Mouse (Mus musculus) heart, postnatal 14 days (tissue): ENCODE results near the gene Krtap1-5. TPM values are rescaled to one million over a fixed set of nuclear protein-coding genes. Genes with fewer than 3 reads are reported as not detected.

Experiments used
- DNase-seq, 2 experiments: peaks; one replicate each; pipeline ENCODE4 v3.0.0; 2021 to 2022
- intact Hi-C: fragments of 180-260 bp; cut with DNase I; formaldehyde crosslinking; loops from one replicate; pipeline ENCODE4 v1.15.1; 2025
- total RNA-seq, 2 experiments: library from RNA; stranded (reverse); gene quantifications; 2 replicates each; pipeline ENCODE4 v1.2.3; 2021

Krtap1-5 gene
- total RNA-seq, 2 experiments from 2014 or later, result not detected

DNA sequence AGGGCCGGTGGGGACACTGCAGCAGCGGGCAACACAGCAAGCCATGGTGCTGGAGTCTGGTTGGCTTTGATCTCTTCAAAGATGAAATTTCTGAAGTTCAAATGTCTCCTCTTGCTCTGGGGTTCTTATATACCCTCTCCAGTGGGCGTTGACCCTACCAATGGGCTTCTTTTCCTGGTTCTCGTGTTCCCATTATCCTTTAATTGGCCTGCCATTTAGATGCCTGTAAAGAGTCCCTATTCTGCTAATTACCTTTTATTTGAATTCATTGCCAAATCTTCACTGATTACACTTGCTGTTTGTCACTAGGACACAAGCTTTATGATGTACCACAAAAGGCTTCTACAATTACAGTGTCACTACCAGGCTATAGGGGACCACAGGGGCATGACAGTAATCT, 30.1 kb downstream of the Krtap1-5 start, which contains the start of gene Krtap3-3:
TSS of gene Krtap3-3 (minus strand) at position 101 of the 400 bp plus-strand sequence.
- no peak for DNase-seq
- intact Hi-C loops, result no loop called here

DNA sequence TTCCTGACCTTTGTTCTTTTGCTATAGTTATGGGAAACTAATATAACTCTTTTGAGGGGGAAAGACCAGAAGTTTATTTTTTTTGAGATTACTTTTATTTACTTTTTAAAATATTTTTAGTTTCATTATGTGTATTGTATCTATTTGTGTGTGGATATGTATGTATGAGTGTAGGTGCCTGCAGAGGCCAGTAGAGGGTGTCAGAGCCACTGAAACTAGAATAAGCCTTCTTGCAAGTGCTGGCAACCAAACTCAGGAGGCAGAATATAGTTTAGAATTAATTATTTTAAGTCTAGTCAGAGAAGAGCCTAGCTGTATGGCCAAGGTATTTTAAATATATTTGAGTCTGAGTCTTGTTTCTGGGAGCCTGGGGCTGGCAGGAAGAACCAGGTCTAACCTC, 32.9 kb downstream of the Krtap1-5 start:
- no peak for DNase-seq
- intact Hi-C loops, result no loop called here

DNA sequence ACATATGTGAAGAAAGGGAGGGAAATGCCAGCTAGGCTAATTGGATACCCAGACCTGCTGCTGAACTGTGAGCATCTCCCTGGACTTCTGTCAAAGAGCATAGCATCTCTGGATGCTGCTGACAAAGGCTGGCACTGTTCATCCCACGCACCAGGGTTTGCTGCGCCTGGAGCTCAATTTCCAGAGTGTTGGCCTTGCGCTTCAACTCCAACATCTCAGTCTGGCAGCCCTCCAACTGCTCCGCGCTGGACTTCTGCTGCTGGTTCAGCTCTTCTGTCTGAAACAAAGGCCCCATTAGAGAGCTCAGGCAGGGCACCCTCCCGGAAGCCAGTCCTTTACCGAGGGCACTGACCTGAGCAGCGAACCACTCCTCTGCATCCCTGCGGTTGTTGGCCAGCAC, 41.1 kb downstream of the Krtap1-5 start:
- peak; percentile 6 to 16 for DNase-seq
- intact Hi-C loops, result no loop called here

Other genes with a start within 250 kb of the Krtap1-5 start
- gene Krt26, start 243.1 kb downstream of the Krtap1-5 start, total RNA-seq, result not detected
- not detected for gene Krt27, start 229.9 kb downstream of the Krtap1-5 start, total RNA-seq
- not detected for gene Krt28, start 206.1 kb downstream of the Krtap1-5 start, total RNA-seq
- 1 to 10 TPM; 4.6 to 8.9 TPM for gene Krt10, start 191.7 kb downstream of the Krtap1-5 start, total RNA-seq
- gene Krt12, start 158.8 kb downstream of the Krtap1-5 start, total RNA-seq, result not detected
- gene Krt20, start 142.9 kb downstream of the Krtap1-5 start, total RNA-seq, result under 1 TPM; 0.14 to 0.22 TPM
- gene Krt23, start 87.9 kb downstream of the Krtap1-5 start, total RNA-seq, result not detected
- gene Krt39, start 59.7 kb downstream of the Krtap1-5 start, total RNA-seq, result not detected
- gene Krt40, start 37.9 kb downstream of the Krtap1-5 start, total RNA-seq, result not detected
- not detected for gene Krtap3-3, start 30.2 kb downstream of the Krtap1-5 start, total RNA-seq
- not detected for gene Krtap3-2, start 24.2 kb downstream of the Krtap1-5 start, total RNA-seq
- not detected for gene Gm11939, start 21.6 kb downstream of the Krtap1-5 start, total RNA-seq
- not detected for gene Krtap3-1, start 14.4 kb downstream of the Krtap1-5 start, total RNA-seq
- gene Krtap1-4, start 2.6 kb upstream of the Krtap1-5 start, total RNA-seq, result not detected
- not detected for gene Krtap1-3, start 10.3 kb upstream of the Krtap1-5 start, total RNA-seq
- gene Krtap9-3, start 17.1 kb upstream of the Krtap1-5 start, total RNA-seq, result not detected
- gene Gm11938, start 22.3 kb upstream of the Krtap1-5 start, total RNA-seq, result not detected
- not detected for gene Gm11937, start 29.2 kb upstream of the Krtap1-5 start, total RNA-seq
- gene Krtap2-4, start 33.8 kb upstream of the Krtap1-5 start, total RNA-seq, result not detected
- gene Gm11562, start 39.4 kb upstream of the Krtap1-5 start, total RNA-seq, result not detected
- not detected for gene Krtap4-1, start 47.2 kb upstream of the Krtap1-5 start, total RNA-seq
- not detected for gene Krtap4-2, start 54.1 kb upstream of the Krtap1-5 start, total RNA-seq
- gene Krtap4-7, start 63.1 kb upstream of the Krtap1-5 start, total RNA-seq, result not detected
- not detected for gene Gm11555, start 69.2 kb upstream of the Krtap1-5 start, total RNA-seq
- gene Gm11563, start 77.9 kb upstream of the Krtap1-5 start, total RNA-seq, result not detected
- gene Krtap4-6, start 84.9 kb upstream of the Krtap1-5 start, total RNA-seq, result not detected
- gene Gm14190, start 109.7 kb upstream of the Krtap1-5 start, total RNA-seq, result not detected
- gene Gm14180, start 153.3 kb upstream of the Krtap1-5 start, total RNA-seq, result not detected
- gene Gm11595, start 191.9 kb upstream of the Krtap1-5 start, total RNA-seq, result not detected
- not detected for gene Krtap4-8, start 199.7 kb upstream of the Krtap1-5 start, total RNA-seq
- gene Krtap4-9, start 204.2 kb upstream of the Krtap1-5 start, total RNA-seq, result not detected
- not detected for gene Gm11596, start 212.5 kb upstream of the Krtap1-5 start, total RNA-seq
- gene Gm11569, start 217.9 kb upstream of the Krtap1-5 start, total RNA-seq, result not detected
- gene Gm11554, start 223.4 kb upstream of the Krtap1-5 start, total RNA-seq, result not detected
- not detected for gene Krtap4-13, start 228.9 kb upstream of the Krtap1-5 start, total RNA-seq
- not detected for gene Gm11564, start 234.7 kb upstream of the Krtap1-5 start, total RNA-seq